Mouse (Mus musculus) lung, embryonic 14.5 days (tissue): ENCODE results near the gene Doc2g. TPM values are rescaled to one million over a fixed set of nuclear protein-coding genes. Genes with fewer than 3 reads are reported as not detected.
A peak's percentile ranks its signal among the peaks of the same experiment; 100 is the strongest.

Experiments
- ATAC-seq: fragments of 200-750 bp; cut with Nextera tagmentation; 2 replicates; pipeline ENCODE4 v1.8.0; 2017; ENCODE audit warnings: mild to moderate bottlenecking, moderate TSS enrichment, moderate library complexity; ENCODE audit not compliant: insufficient read depth
- DNase-seq: peaks from one replicate; pipeline ENCODE4 v3.0.0-alpha.2; 2015
- H3K27ac ChIP-seq: fragments of 300-500 bp; sonication (generic); 2 replicates; pipeline ENCODE4 v1.5.1; 2014; ENCODE audit warnings: low read depth, mild to moderate bottlenecking, moderate library complexity
- H3K27me3 ChIP-seq: fragments of 300-500 bp; sonication (generic); 2 replicates; pipeline ENCODE4 v1.6.1; 2014; ENCODE audit warnings: low read length, control low read depth; ENCODE audit not compliant: insufficient read depth
- H3K36me3 ChIP-seq: fragments of 300-500 bp; sonication (generic); 2 replicates; pipeline ENCODE4 v1.6.1; 2014; ENCODE audit warnings: control low read depth; ENCODE audit not compliant: insufficient read depth
- H3K4me1 ChIP-seq: fragments of 300-500 bp; sonication (generic); 2 replicates; pipeline ENCODE4 v1.6.1; 2014; ENCODE audit warnings: antibody characterized with exemption, control low read depth; ENCODE audit not compliant: insufficient read depth
- H3K4me2 ChIP-seq: fragments of 300-500 bp; sonication (generic); 2 replicates; pipeline ENCODE4 v1.6.1; 2014; ENCODE audit warnings: mild to moderate bottlenecking
- H3K4me3 ChIP-seq: fragments of 300-500 bp; sonication (generic); 2 replicates; pipeline ENCODE4 v1.5.1; 2014; ENCODE audit warnings: low read depth, low read length
- H3K9ac ChIP-seq: fragments of 300-500 bp; sonication (generic); 2 replicates; pipeline ENCODE4 v1.6.1; 2014
- H3K9me3 ChIP-seq: fragments of 300-500 bp; sonication (generic); 2 replicates; pipeline ENCODE4 v1.6.1; 2016; ENCODE audit warnings: low read depth, low read length, control low read depth
- CTCF ChIP-seq: IDR thresholded peaks from 2 replicates; pipeline ENCODE4 v1.5.1; 2016; ENCODE audit warnings: antibody characterized with exemption, low read depth
- WGBS: fragments of 180-500 bp; shearing (Covaris S2); extraction: QIAGEN DNeasy Blood & Tissue Kit; methylation state at CpG from one replicate; pipeline ENCODE4 v1.1.7; 2014; 5-methylcytosine and 5-hydroxymethylcytosine counted together
- polyA plus RNA-seq: library from polyadenylated mRNA; unstranded; fragments of >200 nt; fragmentation: Nextera tagmentation; extraction: Ambion mirVana; gene quantifications from 2 replicates; pipeline ENCODE4 v1.2.1, GENCODE M21; 2014

Doc2g gene
- polyA plus RNA-seq, 1 experiment from 2014 or later = 2.2 TPM

DNA sequence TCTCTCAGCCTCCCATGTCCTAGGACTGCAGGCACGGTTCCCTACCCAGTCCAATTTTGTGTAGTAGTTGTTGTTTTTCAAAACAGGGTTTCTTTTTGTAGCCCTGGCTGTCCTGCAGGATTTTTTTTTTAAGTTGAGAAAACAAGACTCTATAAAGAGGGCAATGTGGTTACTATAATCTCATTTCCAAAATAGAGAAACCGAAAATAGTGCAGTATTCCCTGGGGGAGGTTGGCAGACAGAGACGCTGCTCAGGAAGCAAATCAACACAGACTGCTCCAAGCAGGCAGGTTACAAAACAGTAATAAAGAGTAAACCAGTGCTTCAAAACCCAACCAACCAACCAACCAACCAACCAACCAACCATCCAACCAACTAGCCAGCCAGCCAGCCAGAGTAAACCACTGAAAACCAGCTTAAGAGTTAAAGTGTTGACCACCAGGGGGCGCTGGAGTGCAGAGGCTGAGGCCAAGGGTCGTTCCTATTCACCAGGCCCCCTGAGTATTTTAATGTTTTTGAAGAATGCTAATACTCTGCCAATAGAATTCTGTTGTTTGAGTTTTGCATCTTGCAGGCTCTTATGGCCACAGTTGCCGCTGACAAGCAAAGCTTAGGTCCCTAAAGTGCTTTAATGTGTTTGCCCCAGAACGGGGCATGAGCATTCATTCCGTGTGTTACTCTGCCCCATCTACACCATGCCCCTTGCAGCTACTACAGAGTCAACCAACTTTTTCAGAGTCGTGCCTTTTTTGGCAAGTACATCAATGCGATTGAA lies 48.8 kb downstream of the Doc2g start:
- H3K9ac ChIP-seq = no peak overlapping the region
- 55% methylated on average over 10 of the region's 10 CpGs for WGBS
- H3K4me3 ChIP-seq = no peak overlapping the region
- no peaks in the 10 kb centered on the region for H3K9me3 ChIP-seq
- H3K27me3 ChIP-seq = no peaks in the 10 kb centered on the region
- no peak for ATAC-seq
- no peak overlapping the region for H3K4me2 ChIP-seq
- no peak overlapping the region for H3K27ac ChIP-seq
- no peaks in the 10 kb centered on the region for H3K4me1 ChIP-seq
- no peaks in the 10 kb centered on the region for H3K36me3 ChIP-seq
- TF ChIP-seq CTCF = peak; percentile 84
- peak; percentile 81 for DNase-seq

DNA sequence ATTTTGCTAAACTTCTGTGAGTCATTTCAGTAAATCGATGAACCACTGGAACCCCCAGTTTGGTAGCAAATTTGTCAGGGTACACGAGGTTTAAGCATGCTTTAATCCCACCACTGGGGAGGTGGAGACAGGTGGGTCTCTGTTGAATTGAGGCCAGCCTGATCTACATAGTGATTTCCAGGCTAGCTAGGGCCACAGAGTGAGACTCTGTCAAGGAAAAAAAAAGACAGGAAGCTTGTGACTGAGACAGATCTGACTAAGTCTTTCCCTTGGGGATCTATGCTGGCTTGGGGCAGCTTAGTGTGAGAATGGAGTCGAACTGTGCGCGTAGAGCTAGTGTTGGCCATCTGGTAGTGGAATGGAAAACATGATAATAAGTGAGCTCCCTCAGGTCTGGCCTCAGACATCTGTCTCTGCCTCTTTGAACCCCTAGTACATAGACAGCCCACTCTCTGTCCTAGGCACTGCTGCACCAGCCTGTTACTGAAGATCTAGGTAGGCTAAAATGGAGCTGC lies 49.5 kb downstream of the Doc2g start:
- H3K4me2 ChIP-seq = no peak overlapping the region
- TF ChIP-seq CTCF = no peak
- 74% methylated on average over 5 of the region's 5 CpGs for WGBS

DNA sequence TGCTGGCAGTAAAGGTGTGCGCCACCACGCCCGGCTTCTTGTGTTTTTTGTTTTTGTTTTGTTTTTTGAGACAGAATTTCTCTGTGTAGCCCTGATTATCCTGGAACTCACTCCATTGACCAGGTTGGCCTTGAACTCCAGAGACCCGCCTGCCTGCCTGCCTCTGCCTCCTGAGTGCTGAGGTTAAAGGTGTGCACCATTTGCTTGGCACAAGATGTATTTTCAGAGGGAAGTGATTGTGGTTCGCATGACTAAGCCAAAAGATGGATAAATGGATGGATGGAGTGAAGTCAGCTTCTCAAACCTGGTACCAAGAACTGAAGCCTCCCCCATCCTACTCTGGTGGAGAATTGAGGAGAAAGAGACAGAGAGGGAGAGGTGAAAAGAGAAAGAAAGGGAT lies 51.5 kb downstream of the Doc2g start:
- no peak overlapping the region for H3K4me2 ChIP-seq
- H3K4me1 ChIP-seq = no peaks in the 10 kb centered on the region
- no peak overlapping the region for H3K9ac ChIP-seq
- ATAC-seq (no peak), DNase-seq (no peak)
- H3K36me3 ChIP-seq = no peaks in the 10 kb centered on the region
- H3K27ac ChIP-seq = no peak overlapping the region
- WGBS = 81% methylated on average over 5 of the region's 5 CpGs
- H3K4me3 ChIP-seq = no peak overlapping the region
- H3K9me3 ChIP-seq = no peaks in the 10 kb centered on the region
- 0 out of 2 replicates have a peak, but pooled peaks cover 6% of the 10 kb centered on the region for H3K27me3 ChIP-seq
- TF ChIP-seq CTCF = no peak

More for the DNA sequence above, 49.5 kb downstream of the Doc2g start:
- ATAC-seq (no peak), DNase-seq (no peak)
- Histone ChIP-seq H3K27ac (no peak overlapping the region), H3K9ac (no peak overlapping the region), H3K9me3 (no peaks in the 10 kb centered on the region), H3K27me3 (no peaks in the 10 kb centered on the region), H3K4me3 (no peak overlapping the region), H3K36me3 (no peaks in the 10 kb centered on the region), H3K4me1 (no peaks in the 10 kb centered on the region)

DNA sequence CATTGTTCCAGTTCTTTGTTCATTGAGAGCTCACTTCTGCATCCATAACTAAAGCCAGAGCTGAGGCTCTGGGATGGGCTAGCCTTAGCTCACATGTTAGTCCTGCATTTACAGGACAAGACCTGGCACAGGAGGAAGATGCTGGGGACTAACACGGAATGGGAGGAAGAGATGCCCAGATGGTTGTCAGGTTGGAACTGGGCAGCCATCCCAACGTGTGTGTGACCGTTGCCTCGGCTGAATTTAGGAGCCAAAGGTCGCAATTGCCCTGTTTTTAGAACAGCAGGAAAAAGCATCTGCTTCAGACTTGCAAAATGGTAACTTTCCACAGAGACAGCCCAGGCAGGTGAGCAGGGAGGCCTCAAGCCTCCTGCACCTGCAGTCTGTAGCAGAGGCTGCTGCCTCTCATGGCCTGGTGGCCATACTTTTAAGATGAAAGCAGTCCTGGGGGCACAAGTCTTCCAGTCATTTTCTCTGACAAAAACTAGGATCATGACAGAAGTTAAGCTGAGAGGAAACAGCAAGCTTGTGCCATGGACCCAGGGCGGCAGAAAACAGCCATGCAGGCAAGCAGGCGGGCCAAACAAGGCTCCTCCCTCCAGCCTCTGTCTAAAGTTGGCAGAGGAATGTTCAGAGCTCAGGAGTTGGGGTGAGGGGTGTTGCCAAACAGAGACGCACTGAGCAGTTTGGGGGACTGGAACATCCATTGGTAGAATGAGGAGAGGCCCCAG lies 52.3 kb downstream of the Doc2g start:
- 59% methylated on average over 8 of the region's 8 CpGs for WGBS

DNA sequence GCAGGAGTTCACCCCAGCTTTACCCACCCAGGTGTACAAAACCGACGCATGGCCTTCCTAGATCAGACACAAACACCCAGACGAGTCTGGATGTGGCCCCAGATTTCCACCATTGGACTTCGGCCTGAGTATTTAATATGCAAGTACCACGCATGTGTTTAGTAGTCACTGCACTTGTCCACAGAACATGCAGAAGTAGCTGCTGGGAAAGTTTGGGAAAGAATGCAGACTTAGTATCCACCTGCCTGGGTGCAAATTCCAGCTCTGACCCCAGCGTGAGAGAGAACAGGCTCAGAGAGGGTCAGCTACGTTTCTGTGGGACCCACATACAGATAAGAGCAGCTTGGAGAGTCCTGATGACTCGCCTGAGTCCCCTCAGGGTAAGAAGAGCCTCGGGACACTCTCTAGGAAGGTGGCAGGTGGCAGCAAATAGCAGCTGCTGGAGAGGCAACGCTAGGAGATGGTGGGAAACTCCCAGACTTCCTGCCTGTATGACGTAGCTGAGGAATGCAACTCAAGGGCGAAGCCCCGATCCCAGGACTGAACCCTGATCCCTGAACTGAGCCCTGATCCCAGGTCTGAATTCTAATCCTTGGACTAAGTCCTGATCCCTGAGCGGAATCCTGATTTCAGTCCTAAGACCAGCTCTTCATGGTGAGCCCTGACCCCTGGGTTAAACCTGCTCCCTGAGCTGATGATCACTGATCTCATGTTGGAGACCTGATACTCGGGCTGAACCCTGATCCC lies 53.0 kb downstream of the Doc2g start:
- TF ChIP-seq CTCF = no peak
- Histone ChIP-seq H3K9me3 (no peaks in the 10 kb centered on the region), H3K4me2 (no peak overlapping the region), H3K9ac (no peak overlapping the region), H3K36me3 (no peaks in the 10 kb centered on the region), H3K4me1 (no peaks in the 10 kb centered on the region), H3K4me3 (no peak overlapping the region), H3K27me3 (0 out of 2 replicates have a peak, but pooled peaks cover 6% of the 10 kb centered on the region), H3K27ac (no peak overlapping the region)
- DNase-seq (peak; percentile 25), ATAC-seq (peak; percentile 47)
- WGBS = 40% methylated on average over 15 of the region's 15 CpGs

More for the DNA sequence above, 52.3 kb downstream of the Doc2g start:
- Histone ChIP-seq H3K36me3 (no peaks in the 10 kb centered on the region), H3K4me1 (no peaks in the 10 kb centered on the region), H3K9ac (no peak overlapping the region), H3K27me3 (0 out of 2 replicates have a peak, but pooled peaks cover 6% of the 10 kb centered on the region), H3K4me3 (no peak overlapping the region), H3K9me3 (no peaks in the 10 kb centered on the region), H3K27ac (no peak overlapping the region), H3K4me2 (no peak overlapping the region)
- no peak for TF ChIP-seq CTCF
- ATAC-seq (no peak), DNase-seq (no peak)

Other genes with a start within 250 kb of the Doc2g start
- gene Kmt5b, start 235.9 kb upstream of the Doc2g start, polyA plus RNA-seq = 33.3 and 34.3 TPM in 2 replicates
- 54.0 and 63.0 TPM in 2 replicates for gene Chka, start 151.5 kb upstream of the Doc2g start, polyA plus RNA-seq
- 31.7 and 36.0 TPM in 2 replicates for gene Tcirg1, start 96.2 kb upstream of the Doc2g start, polyA plus RNA-seq
- 326 and 335 TPM in 2 replicates for gene Ndufs8, start 90.5 kb upstream of the Doc2g start, polyA plus RNA-seq
- gene Aldh3b1, start 73.5 kb upstream of the Doc2g start, polyA plus RNA-seq = 3.0 and 3.6 TPM in 2 replicates
- gene Unc93b1, start 68.1 kb upstream of the Doc2g start, polyA plus RNA-seq = 13.3 and 14.8 TPM in 2 replicates
- not detected in 2 replicates for gene Aldh3b3, start 44.7 kb upstream of the Doc2g start, polyA plus RNA-seq
- 0.62 and 1.0 TPM in 2 replicates for gene Aldh3b2, start 31.0 kb upstream of the Doc2g start, polyA plus RNA-seq
- gene Acy3, start 16.7 kb upstream of the Doc2g start, polyA plus RNA-seq = 7.2 and 8.0 TPM in 2 replicates
- gene Tbx10, start 10.6 kb upstream of the Doc2g start, polyA plus RNA-seq = not detected in 2 replicates
- 24.4 and 25.3 TPM in 2 replicates for gene Nudt8, start 2.7 kb upstream of the Doc2g start, polyA plus RNA-seq
- gene Gm49405, start 2.7 kb upstream of the Doc2g start, polyA plus RNA-seq = 1.8 and 2.3 TPM in 2 replicates
- 193 and 198 TPM in 2 replicates for gene Ndufv1, start 9.5 kb downstream of the Doc2g start, polyA plus RNA-seq
- 424 and 468 TPM in 2 replicates for gene Gstp1, start 34.7 kb downstream of the Doc2g start, polyA plus RNA-seq
- 2.9 and 3.4 TPM in 2 replicates for gene Gstp2, start 42.7 kb downstream of the Doc2g start, polyA plus RNA-seq
- gene Gstp3, start 56.3 kb downstream of the Doc2g start, polyA plus RNA-seq = not detected in 2 replicates
- gene Cabp2, start 78.3 kb downstream of the Doc2g start, polyA plus RNA-seq = not detected in 2 replicates
- 76.6 and 76.8 TPM in 2 replicates for gene Cdk2ap2, start 93.9 kb downstream of the Doc2g start, polyA plus RNA-seq
- 5.5 and 7.3 TPM in 2 replicates for gene Pitpnm1, start 96.7 kb downstream of the Doc2g start, polyA plus RNA-seq
- gene Aip, start 122.5 kb downstream of the Doc2g start, polyA plus RNA-seq = 93.5 and 94.5 TPM in 2 replicates
- gene Gpr152, start 136.5 kb downstream of the Doc2g start, polyA plus RNA-seq = not detected in 2 replicates
- gene Cabp4, start 140.7 kb downstream of the Doc2g start, polyA plus RNA-seq = 0.09 TPM in 1 of 2 replicates, not detected in the other
- gene Coro1b, start 145.3 kb downstream of the Doc2g start, polyA plus RNA-seq = 134 and 148 TPM in 2 replicates
- 0.81 and 1.1 TPM in 2 replicates for gene Ptprcap, start 150.3 kb downstream of the Doc2g start, polyA plus RNA-seq
- 37.9 and 43.2 TPM in 2 replicates for gene Rps6kb2, start 160.0 kb downstream of the Doc2g start, polyA plus RNA-seq
- 1.7 and 2.5 TPM in 2 replicates for gene Carns1, start 172.2 kb downstream of the Doc2g start, polyA plus RNA-seq
- gene Tbc1d10c, start 188.0 kb downstream of the Doc2g start, polyA plus RNA-seq = 1.8 and 2.4 TPM in 2 replicates
- gene Ppp1ca, start 188.8 kb downstream of the Doc2g start, polyA plus RNA-seq = 960 and 994 TPM in 2 replicates
- 42.1 and 47.4 TPM in 2 replicates for gene Rad9a, start 198.3 kb downstream of the Doc2g start, polyA plus RNA-seq
- 4.4 and 5.0 TPM in 2 replicates for gene Clcf1, start 210.9 kb downstream of the Doc2g start, polyA plus RNA-seq
- gene AC109138.7, start 211.0 kb downstream of the Doc2g start, polyA plus RNA-seq = not detected in 2 replicates
- 22.6 and 22.8 TPM in 2 replicates for gene Pold4, start 228.6 kb downstream of the Doc2g start, polyA plus RNA-seq